ENCODE assay signal across 7 mouse cellular contexts in the genomic region with DNA sequence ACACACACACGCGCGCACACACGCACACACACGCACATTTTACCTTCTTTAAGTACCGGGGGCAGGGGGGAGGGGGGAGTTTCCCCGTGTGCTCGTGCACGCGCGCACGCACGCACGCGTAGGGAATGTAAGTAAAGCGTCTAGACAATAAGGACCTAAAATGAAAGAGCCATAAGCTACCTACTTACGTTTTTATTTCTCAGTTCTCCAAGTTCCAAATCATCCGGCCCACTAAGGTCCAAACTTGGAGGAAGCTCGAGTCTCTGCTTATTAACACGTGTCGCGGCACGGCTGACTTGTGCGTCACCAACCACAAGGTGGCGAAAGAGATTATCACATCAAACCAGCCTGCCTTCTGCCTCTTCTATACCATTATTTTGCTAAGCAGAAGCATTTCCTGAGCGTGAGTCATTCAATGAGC. TPM values are rescaled to one million over a fixed set of nuclear protein-coding genes. Genes with fewer than 3 reads are reported as not detected.
DNase-seq lines count a peak whose midpoint lies in the region; ATAC-seq lines count a peak whose summit lies in the region.

No protein-coding gene starts in this region.

- no peak overlapping the region for H3K9ac ChIP-seq in midbrain, embryonic 12.5 days (replicated peaks)

- H3K4me3 ChIP-seq in limb, embryonic 10.5 days = peak overlapping the region; percentile 51
- H3K4me3 ChIP-seq in midbrain, embryonic 12.5 days = peak overlapping the region; percentile 44

- 8% methylated on average over 26 of the region's 26 CpGs for WGBS in limb, embryonic 10.5 days
- 26% methylated on average over 26 of the region's 26 CpGs for WGBS in midbrain, embryonic 12.5 days

- peak; percentile 57; the same call in 1 of the 2 replicates for ATAC-seq in midbrain, embryonic 12.5 days (ENCODE audit: low FRiP score, low read depth)

- no peaks in the 10 kb centered on the region for H3K27me3 ChIP-seq in limb, embryonic 10.5 days (ENCODE audit: low read depth, poor library complexity, severe bottlenecking)
- H3K27me3 ChIP-seq in midbrain, embryonic 12.5 days = no peaks in the 10 kb centered on the region

- H3K9me3 ChIP-seq in limb, embryonic 10.5 days (replicated peaks) = no peaks in the 10 kb centered on the region
- H3K9me3 ChIP-seq in midbrain, embryonic 12.5 days = no peaks in the 10 kb centered on the region

- H3K4me2 ChIP-seq in midbrain, embryonic 12.5 days (replicated peaks) = peak overlapping the region; percentile 61

- peak overlapping the region; percentile 68 for H3K27ac ChIP-seq in limb, embryonic 10.5 days
- H3K27ac ChIP-seq in midbrain, embryonic 12.5 days (replicated peaks) = no peak overlapping the region

- peak; percentile 75 for DNase-seq in adrenal gland, adult 2 months
- peak; percentile 58 for DNase-seq in embryo, embryonic 11.5 days (ENCODE audit: low read depth, low spot score)
- DNase-seq in heart, adult 11 months = peak; percentile 94
- peak; percentile 70 for DNase-seq in kidney, adult 11 months
- peak; percentile 63 for DNase-seq in limb, embryonic 10.5 days (ENCODE audit: low spot score)
- peak; percentile 28 for DNase-seq in spleen, adult 12 weeks (ENCODE audit: low spot score)

- no peaks in the 10 kb centered on the region for H3K36me3 ChIP-seq in limb, embryonic 10.5 days
- H3K36me3 ChIP-seq in midbrain, embryonic 12.5 days = no peaks in the 10 kb centered on the region

- no peaks in the 10 kb centered on the region for H3K4me1 ChIP-seq in limb, embryonic 10.5 days
- H3K4me1 ChIP-seq in midbrain, embryonic 12.5 days = 0 out of 2 replicates have a peak, but pooled peaks cover 3% of the 10 kb centered on the region

RNA-seq across cellular contexts. Expression of gene Usp27x, which starts 47.1 kb away (rescaled TPM):
- 10 to 100 TPM; 17.8 to 18.7 TPM for total RNA-seq in adrenal gland, adult 2 months (2021)
- 10.2 and 12.1 TPM in 2 replicates for polyA plus RNA-seq in adrenal gland, adult 2 months (2012; rRNA removed)
- 0.60 and 0.68 TPM in 2 replicates for polyA plus RNA-seq in limb, embryonic 10.5 days (2016; fragmentation: Nextera tagmentation; extraction: Ambion mirVana)
- polyA plus RNA-seq in midbrain, embryonic 12.5 days (2016; fragmentation: Nextera tagmentation; extraction: Ambion mirVana) = 1.3 and 1.9 TPM in 2 replicates

Comparison
In these comparisons a context has a peak if more than half of its experiments do, and no peak if none do; other contexts are left out.
1. DNase-seq: peak in every context shown above with its lines; median percentile 94 in heart, adult 11 months; 75 in adrenal gland, adult 2 months; 70 in kidney, adult 11 months; 63 in limb, embryonic 10.5 days; 58 in embryo, embryonic 11.5 days; 28 in spleen, adult 12 weeks.